Mouse (Mus musculus) adrenal gland, adult 18-20 months (tissue): ENCODE measurements around the gene Prdm16. TPM values are rescaled to one million over a fixed set of nuclear protein-coding genes. Genes with fewer than 3 reads are reported as not detected.

Experiments
- DNase-seq, 2 experiments: peaks; one replicate each; pipeline ENCODE4 v3.0.0; 2021 to 2022; ENCODE audit warnings: low spot score in 2 of 2
- total RNA-seq, 2 experiments: library from RNA; stranded (reverse); gene quantifications; 1 replicate in 1 of 2; 2 replicates in 1 of 2; pipeline ENCODE4 v1.2.3; 2021

The Prdm16 gene
- total RNA-seq, 2 experiments from 2014 or later, result 4.3 to 7.6 TPM

GRCm38 (mm10) chr4:154358370-154358769, 278.3 kb downstream of the Prdm16 start:
- no peak for DNase-seq

- DNase-seq, result no peak
Observed at GRCm38 (mm10) chr4:154355408-154355807, 281.3 kb downstream of the Prdm16 start.

GRCm38 (mm10) chr4:154352246-154352645, 284.4 kb downstream of the Prdm16 start:
- no peak for DNase-seq

GRCm38 (mm10) chr4:154348197-154348786, 288.4 kb downstream of the Prdm16 start:
- no peak for DNase-seq

- no peak for DNase-seq
Observed at GRCm38 (mm10) chr4:154346731-154347522, 289.7 kb downstream of the Prdm16 start.

GRCm38 (mm10) chr4:154336650-154337049, 300.0 kb downstream of the Prdm16 start:
- DNase-seq, result no peak

- no peak for DNase-seq
Observed at GRCm38 (mm10) chr4:154335761-154336160, 300.9 kb downstream of the Prdm16 start, which contains the start of gene B230104I21Rik. Gene B230104I21Rik, plus strand, starts transcription at chr4:154336127.

GRCm38 (mm10) chr4:154334699-154335402, 301.8 kb downstream of the Prdm16 start:
- DNase-seq, result peak; percentile 10 to 33

GRCm38 (mm10) chr4:154333300-154333699, 303.4 kb downstream of the Prdm16 start:
- no peak for DNase-seq

- DNase-seq, result no peak
Observed at GRCm38 (mm10) chr4:154331271-154331670, 305.4 kb downstream of the Prdm16 start.

- DNase-seq, result no peak
Observed at GRCm38 (mm10) chr4:154330001-154330400, 306.7 kb downstream of the Prdm16 start.

- DNase-seq, result peak; percentile 47 to 59
Observed at GRCm38 (mm10) chr4:154328836-154329235, 307.8 kb downstream of the Prdm16 start.

GRCm38 (mm10) chr4:154328431-154328830, 308.2 kb downstream of the Prdm16 start:
- DNase-seq, result no peak

GRCm38 (mm10) chr4:154325410-154325809, 311.3 kb downstream of the Prdm16 start:
- DNase-seq, result no peak

GRCm38 (mm10) chr4:154313622-154313967, 323.1 kb downstream of the Prdm16 start:
- DNase-seq, result no peak

GRCm38 (mm10) chr4:154312935-154313621, 323.6 kb downstream of the Prdm16 start:
- DNase-seq, result no peak

- DNase-seq, result no peak
Observed at GRCm38 (mm10) chr4:154312143-154312812, 324.4 kb downstream of the Prdm16 start.

- no peak for DNase-seq
Observed at GRCm38 (mm10) chr4:154310576-154311262, 326.0 kb downstream of the Prdm16 start.

- DNase-seq, result no peak
Observed at GRCm38 (mm10) chr4:154309131-154309530, 327.5 kb downstream of the Prdm16 start.

GRCm38 (mm10) chr4:154301466-154301881, 335.2 kb downstream of the Prdm16 start, which contains the start of gene Arhgef16:
Gene Arhgef16, minus strand, starts transcription at chr4:154301676.
- DNase-seq, result peak in 1 of 2 experiments; percentile 7
